Mouse (Mus musculus): ENCODE data around the gene Cpeb3. TPM values are rescaled to one million over a fixed set of nuclear protein-coding genes. Genes with fewer than 3 reads are reported as not detected.
A peak's percentile ranks its signal among the peaks of the same experiment; 100 is the strongest.
"Not testable (repeated sequence)": the region's sequence is repeated elsewhere in the genome, so short reads cannot be mapped to it uniquely, and the experiment has no call there.

Gene Cpeb3
- total RNA-seq, 2 experiments from 2014 or later = 87.0 to 96.0 TPM

DNA sequence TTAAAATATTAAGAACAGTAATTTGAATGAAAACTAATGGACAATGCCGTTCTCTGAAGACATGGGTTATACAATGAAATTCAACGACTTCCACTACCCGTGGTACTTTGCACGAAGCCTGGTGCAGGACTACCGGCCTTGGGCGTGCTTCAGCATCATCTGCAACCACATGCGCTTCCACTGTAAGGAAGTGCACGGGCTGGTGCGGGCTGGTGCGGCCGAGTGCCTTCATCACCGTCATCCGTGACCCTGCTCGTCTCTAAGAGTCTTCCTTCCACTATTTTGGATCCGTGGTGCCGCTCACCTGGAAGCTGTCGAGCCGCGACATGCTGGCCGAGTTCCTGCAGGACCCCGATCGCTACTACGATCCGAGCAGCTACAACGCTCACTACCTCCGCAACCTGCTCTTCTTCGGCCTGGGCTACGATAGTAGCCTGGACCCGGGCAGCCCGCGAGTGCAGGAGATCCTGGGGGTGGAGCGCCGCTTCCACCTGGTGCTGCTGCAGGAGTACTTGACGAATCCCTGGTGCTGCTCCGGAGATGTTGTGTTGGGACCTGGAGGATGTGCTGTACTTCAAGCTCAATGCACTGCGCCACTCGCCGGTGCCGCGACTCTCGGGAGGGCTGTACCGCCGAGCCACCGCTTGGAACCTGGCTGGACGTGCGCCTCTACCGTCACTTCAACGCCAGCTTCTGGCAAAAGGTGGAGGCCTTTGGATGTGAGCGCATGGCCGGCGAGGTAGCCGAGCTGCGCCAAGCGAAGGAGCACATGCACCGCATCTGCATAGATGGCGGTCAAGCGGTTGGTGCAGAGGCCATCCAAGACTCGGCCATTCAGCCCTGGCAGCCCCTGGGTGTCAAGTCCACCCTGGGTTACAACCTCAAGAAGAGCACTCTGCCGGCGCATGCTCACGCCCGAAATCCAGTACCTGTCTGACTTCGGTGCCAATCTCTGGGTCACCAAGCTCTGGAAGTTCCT is 25.4 kb upstream of the Cpeb3 start:
- TF ChIP-seq CTCF (IDR thresholded peaks at IDR 0.05) = no peak
- no peak for DNase-seq (ENCODE audit: extremely low spot score in 1 of 2, low spot score in 2 of 2)
- intact Hi-C loops (cut with DNase I) = no loop called here
- H3K4me3 ChIP-seq = peak overlapping the region; percentile 47
- no peak overlapping the region for H3K27ac ChIP-seq

GRCm38 (mm10) chr19:37232598-37232997 is 24.2 kb upstream of the Cpeb3 start:
- H3K27ac ChIP-seq; H3K4me3 ChIP-seq; intact Hi-C loops (cut with DNase I): not testable (repeated sequence)

DNA sequence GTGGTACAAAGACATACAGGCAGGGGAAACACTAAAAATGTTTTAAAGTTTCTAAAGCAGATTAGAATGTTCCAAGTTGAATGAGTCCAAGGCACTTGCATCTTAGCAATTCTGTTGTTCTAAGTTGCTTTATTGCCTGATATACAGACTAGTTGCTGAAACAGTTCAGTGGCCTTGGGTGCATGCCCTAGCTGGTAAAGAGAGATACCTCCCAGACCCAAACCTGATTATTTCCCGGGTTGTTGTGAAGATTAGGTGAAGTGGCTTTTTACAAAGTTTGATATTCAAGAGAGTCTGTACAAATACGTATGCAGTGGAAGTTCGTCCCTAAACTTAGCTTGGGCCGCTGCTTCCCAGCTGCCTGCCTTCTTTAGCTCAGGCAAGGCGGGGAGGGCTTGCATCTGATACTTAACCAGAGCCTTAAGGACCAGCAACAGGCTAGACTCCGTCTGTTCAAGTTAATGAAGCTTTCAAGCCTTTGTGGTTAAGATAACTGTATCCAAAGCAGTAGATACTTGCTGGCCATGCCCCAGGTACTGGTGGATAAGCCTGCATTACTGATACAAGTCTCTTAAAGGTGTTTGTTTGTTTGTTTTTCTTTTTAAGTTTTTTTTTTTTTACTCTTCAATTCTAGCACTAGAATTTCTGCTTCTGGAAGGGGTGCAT is 16.9 kb upstream of the Cpeb3 start:
- no peak for TF ChIP-seq CTCF (IDR thresholded peaks at IDR 0.05)
- intact Hi-C loops (cut with DNase I) = no loop called here
- DNase-seq (ENCODE audit: extremely low spot score in 1 of 2, low spot score in 2 of 2) = no peak
- Histone ChIP-seq H3K4me3 (no peak overlapping the region), H3K27ac (no peak overlapping the region)

More at GRCm38 (mm10) chr19:37232598-37232997, 24.2 kb upstream of the Cpeb3 start:
- DNase-seq (ENCODE audit: extremely low spot score in 1 of 2, low spot score in 2 of 2) = not testable (repeated sequence)

DNA sequence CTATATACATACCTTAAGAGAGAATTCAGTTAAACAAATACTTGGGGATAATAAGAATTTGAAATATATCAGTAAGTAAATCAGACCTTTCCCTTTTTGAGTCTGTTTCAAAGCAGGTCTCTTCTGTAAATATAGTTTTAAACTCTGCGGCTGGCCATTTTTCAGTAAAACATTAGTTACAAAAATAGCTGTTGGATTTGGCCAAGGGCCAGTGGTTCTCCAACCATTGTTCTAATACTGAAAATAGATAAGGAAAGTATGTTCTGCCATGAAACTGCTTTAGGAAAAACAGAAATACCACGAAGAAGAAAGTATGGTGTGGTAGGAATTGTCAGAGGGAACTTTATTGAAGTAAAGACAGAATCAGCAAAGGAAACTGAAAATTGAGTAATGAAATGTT is 6.3 kb upstream of the Cpeb3 start:
- intact Hi-C loops (cut with DNase I) = loop anchor here (2.0 kb wide), 1 partner anchor 50 kb away; no protein-coding TSS in a partner anchor
- Histone ChIP-seq H3K4me3 (no peak overlapping the region), H3K27ac (no peak overlapping the region)
- DNase-seq (ENCODE audit: extremely low spot score in 1 of 2, low spot score in 2 of 2) = no peak
- TF ChIP-seq CTCF (IDR thresholded peaks at IDR 0.05) = no peak

DNA sequence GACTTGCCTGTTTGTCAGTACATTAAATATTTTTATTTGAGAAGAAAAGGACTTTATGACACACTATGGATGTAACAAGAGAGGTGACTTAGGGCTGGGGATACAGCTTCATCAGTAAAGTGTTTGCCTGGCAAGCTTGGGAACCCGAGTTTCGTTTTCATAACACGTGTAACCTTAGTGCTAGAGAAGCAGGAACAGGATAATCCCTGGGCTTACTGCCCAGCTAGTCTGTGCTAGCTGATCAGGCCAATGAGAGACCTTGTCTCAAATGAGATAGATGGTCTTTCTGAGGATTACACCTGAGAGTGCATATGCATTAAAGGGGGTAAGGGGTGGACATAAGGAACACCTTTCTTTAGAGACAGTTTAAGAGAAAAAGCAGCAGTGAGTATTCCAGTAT is 3.0 kb upstream of the Cpeb3 start:
- DNase-seq (ENCODE audit: extremely low spot score in 1 of 2, low spot score in 2 of 2) = no peak
- Histone ChIP-seq H3K4me3 (no peak overlapping the region), H3K27ac (no peak overlapping the region)
- intact Hi-C loops (cut with DNase I) = no loop called here
- TF ChIP-seq CTCF (IDR thresholded peaks at IDR 0.05) = no peak

GRCm38 (mm10) chr19:37210457-37210856 is 2.1 kb upstream of the Cpeb3 start:
- no peak for DNase-seq (ENCODE audit: extremely low spot score in 1 of 2, low spot score in 2 of 2)
- intact Hi-C loops (cut with DNase I) = no loop called here
- Histone ChIP-seq H3K4me3 (no peak overlapping the region), H3K27ac (no peak overlapping the region)
- no peak for TF ChIP-seq CTCF (IDR thresholded peaks at IDR 0.05)

DNA sequence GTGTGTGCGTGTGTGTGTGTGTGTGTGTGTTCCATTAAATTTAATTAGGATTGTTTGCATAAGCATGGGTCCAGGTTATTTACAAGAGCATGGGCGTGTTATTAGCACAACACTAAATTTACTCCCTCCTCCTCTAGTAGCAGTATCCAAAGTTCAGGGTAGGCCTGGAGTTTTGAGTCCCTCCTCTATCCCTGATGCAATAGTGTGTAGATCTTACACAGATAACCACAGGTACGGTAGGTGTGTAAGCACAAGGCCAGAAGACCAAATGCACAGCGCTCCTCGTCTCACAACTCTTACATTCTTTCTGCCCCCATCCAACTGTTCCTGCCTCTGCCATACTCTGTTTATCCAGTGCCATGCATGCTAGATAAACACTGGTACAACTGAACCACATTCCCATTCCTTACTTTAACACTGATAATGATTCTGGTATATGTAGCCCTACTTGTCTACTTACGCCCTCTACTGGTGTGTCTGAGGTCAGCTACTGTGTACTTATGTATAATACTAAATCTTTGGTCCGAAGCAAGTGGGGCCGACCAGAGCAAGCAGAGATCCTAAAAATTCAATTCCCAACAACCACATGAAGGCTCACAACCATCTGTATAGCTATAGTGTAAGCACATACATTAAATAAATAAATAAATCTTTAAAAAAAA is 1.2 kb upstream of the Cpeb3 start:
- H3K4me3 ChIP-seq = no peak overlapping the region
- intact Hi-C loops (cut with DNase I) = loop anchor here (2.0 kb wide), 1 partner anchor 159 kb away; no protein-coding TSS in a partner anchor
- no peak for DNase-seq (ENCODE audit: extremely low spot score in 1 of 2, low spot score in 2 of 2)
- H3K27ac ChIP-seq = no peak overlapping the region
- TF ChIP-seq CTCF (IDR thresholded peaks at IDR 0.05) = peak; percentile 50

DNA sequence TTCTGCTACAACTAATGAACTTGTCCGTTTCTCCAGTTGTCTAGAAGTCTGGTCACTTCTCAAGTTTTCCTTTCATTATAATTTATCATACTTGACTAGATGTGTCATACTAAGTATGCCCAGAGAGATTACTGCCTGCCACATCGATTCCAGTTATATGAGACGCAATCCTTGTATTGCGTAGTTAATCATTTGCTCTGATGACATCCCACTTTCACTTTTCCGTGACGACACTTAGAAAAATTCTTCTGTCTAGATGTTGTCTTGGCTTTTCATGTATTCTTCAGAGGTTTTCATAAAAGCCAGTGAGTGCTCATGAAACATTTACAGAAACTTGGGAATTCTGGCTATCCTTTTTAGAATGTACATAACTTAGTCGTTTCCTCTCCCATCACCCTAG is 585 bp upstream of the Cpeb3 start:
- no peak for TF ChIP-seq CTCF (IDR thresholded peaks at IDR 0.05)
- intact Hi-C loops (cut with DNase I) = loop anchor here (2.0 kb wide), 1 partner anchor 158 kb away; no protein-coding TSS in a partner anchor
- DNase-seq (ENCODE audit: extremely low spot score in 1 of 2, low spot score in 2 of 2) = no peak
- Histone ChIP-seq H3K27ac (no peak overlapping the region), H3K4me3 (peak overlapping the region; percentile 76)

- Histone ChIP-seq H3K4me3 (peak within 1 kb of the TSS; percentile 76), H3K27ac (peak within 1 kb of the TSS; percentile 93)
- intact Hi-C loops (cut with DNase I) = loop anchor here (2.0 kb wide), 1 partner anchor 157 kb away; no protein-coding TSS in a partner anchor
- TF ChIP-seq CTCF (IDR thresholded peaks at IDR 0.05) = peak; percentile 35
- peak; percentile 88 to 91 for DNase-seq (ENCODE audit: extremely low spot score in 1 of 2, low spot score in 2 of 2)
Measured at GRCm38 (mm10) chr19:37207303-37208175, 862 bp downstream of the Cpeb3 start, which contains the start of gene March5. TSS of gene March5 (plus strand) at chr19:37207543.

GRCm38 (mm10) chr19:37206641-37207302 is 1.6 kb downstream of the Cpeb3 start:
- no peak for TF ChIP-seq CTCF (IDR thresholded peaks at IDR 0.05)
- Histone ChIP-seq H3K27ac (peak overlapping the region; percentile 93), H3K4me3 (peak overlapping the region; percentile 76)
- intact Hi-C loops (cut with DNase I) = loop anchor here (1.0 kb wide), 1 partner anchor 31 kb away; no protein-coding TSS in a partner anchor
- DNase-seq (ENCODE audit: extremely low spot score in 1 of 2, low spot score in 2 of 2) = peak in 1 of 2 experiments; percentile 45

GRCm38 (mm10) chr19:37205155-37205554 is 3.2 kb downstream of the Cpeb3 start:
- DNase-seq (ENCODE audit: extremely low spot score in 1 of 2, low spot score in 2 of 2); intact Hi-C loops (cut with DNase I); H3K4me3 ChIP-seq; H3K27ac ChIP-seq: not testable (repeated sequence)

Data from left cerebral cortex, adult 2 months (tissue).